Mouse (Mus musculus) subcutaneous adipose tissue, adult 2 months (tissue): ENCODE results near the gene Klhl33. TPM values are rescaled to one million over a fixed set of nuclear protein-coding genes. Genes with fewer than 3 reads are reported as not detected.

Source experiments
- polyA plus RNA-seq: library from polyadenylated mRNA; depleted of rRNA; stranded (reverse); fragments of >200 nt; gene quantifications from 2 replicates; pipeline ENCODE4 v1.2.3, GENCODE M21; 2012; ENCODE audit warnings: low replicate concordance; rRNA removed

Gene Klhl33
- polyA plus RNA-seq = 1.4 and 5.6 TPM in 2 replicates

DNA sequence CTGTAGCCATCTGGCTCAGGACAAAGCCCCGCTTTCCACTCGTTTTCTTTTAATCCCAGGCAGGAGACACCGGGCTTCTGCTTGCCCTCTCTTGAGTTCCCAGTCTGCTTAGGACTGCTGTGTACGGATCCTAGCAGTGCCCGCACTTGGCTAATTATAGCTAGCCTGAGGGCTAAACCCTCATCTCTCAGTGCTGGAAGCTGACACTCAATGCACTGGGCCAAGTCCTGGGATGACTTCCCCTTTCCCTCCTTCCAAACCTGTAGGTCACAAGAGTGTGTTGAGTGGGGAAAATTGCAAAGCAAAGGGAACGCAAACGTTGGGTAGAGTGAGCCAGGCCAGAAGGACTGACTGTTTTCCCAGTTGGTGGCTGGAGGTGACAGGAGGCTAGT lies at the start of gene Klhl33:
Klhl33 (minus strand) TSS at position 134 of the 392 bp plus-strand sequence.

DNA sequence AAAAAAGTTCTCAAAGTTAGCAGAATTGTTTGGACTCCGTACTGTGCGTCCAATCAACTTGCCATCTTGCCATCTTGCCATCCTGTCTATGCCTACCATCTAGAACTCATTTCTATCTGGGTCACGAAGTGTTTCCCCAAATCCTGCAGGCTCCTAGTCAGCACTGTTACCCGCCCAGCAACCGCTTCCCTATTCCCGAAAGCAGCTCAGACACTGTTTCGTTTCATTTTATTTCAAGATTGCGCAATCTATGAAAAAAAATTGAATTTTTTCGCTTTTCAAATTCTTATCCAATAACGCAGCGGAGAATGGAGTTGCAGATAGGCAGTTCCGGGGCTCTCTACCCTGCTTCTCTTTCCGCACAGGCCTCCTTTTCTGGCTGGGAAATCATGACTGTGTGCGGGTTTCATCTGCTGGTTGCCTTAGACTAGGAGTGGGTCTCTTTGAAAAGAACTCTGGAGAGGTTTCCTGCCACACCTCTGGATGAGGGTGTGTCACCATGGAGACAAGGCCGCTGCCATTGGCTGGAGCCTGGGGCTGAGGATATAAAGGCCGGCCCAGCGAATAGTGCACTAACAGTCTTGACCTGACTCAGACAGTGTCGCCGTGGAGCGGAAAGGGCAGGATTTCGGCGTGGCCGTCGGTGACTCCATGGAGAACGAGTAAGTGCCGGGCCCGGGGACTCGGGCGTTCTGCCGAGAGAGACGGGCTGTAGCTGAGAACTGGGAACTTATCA lies 46.8 kb upstream of the Klhl33 start, which contains the start of gene Gm49342:
Gm49342 (plus strand) TSS at position 586 of the 736 bp plus-strand sequence.

DNA sequence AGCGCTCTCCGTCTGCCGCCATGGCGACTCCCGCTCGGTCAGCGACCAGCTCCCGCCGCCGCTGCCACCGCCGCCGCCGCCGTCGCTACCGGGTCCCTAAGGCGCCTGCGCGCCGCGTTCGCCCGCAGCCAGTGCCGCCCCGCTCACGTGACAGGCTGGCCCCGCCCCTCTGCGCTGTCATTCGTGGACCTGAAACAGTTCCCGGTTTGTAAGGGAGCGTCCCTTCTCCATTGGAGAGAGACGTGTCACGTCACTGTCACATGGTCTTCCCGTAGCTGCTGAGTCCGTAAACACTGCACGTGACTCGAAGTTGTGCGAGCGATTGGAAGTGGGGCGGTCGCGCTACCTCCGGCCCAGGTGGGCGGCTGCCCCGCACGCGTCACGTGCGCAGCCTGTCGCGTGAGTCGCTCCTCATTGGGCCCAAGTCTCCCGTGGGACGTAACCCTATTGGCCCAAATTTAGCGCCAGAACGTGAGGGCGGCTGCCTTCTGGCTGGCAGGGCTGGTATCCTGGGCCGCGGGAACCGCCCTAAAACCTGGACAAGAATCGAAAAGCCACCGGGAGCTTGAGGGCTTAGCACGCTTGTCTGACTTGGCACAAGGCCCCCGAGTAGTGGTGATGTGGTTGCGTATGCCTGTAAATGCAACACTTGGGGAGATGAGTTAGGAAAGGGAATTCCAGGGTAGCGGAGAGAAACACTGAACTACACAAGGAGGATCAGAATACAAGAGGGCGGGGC lies 33.6 kb upstream of the Klhl33 start, which contains the start of the genes Pip4p1 and Pnp:
Pip4p1 (minus strand) TSS at position 103 of the 739 bp plus-strand sequence.
Pnp (plus strand) TSS at position 329 of the 739 bp plus-strand sequence.

DNA sequence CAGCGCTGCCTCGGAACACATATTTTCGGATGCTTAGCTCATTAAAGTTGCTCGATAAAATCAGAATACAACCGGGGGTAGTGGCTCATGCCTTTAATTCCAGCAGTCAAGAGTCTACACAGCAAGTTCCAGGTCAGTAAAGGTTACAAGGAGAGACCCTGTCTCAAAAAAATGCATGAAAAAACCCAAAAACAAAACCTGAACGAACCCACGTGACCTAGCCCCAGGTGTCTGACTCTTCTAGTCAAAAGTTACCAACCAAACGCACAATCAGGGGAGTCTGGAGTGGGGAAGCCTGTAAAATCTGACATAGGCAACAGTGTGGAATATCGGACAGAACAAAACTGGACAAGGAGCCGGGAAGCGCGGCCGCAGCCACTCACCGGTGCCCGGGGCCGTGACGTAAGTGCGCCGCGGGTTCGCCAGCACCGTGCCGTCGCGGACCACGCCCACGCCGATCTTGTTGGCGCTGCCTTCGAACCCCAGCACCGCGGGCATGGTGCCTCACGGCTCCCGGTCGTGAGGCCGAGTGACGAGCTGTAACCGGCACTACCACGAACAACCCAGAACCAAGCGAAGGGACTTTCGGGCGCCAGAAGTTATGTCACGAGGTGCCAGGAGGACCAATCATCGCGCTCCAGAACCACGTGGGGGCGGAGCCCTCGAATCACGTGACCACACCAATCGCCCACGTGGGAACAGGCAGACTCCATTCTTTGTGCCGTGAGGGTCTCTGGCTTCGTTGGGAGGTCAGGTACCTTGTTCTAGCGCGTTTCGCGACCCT lies 27.2 kb upstream of the Klhl33 start, which contains the start of the genes Osgep and Apex1:
Osgep (minus strand) TSS at position 613 of the 784 bp plus-strand sequence.
Apex1 (plus strand) TSS at position 688 of the 784 bp plus-strand sequence.

DNA sequence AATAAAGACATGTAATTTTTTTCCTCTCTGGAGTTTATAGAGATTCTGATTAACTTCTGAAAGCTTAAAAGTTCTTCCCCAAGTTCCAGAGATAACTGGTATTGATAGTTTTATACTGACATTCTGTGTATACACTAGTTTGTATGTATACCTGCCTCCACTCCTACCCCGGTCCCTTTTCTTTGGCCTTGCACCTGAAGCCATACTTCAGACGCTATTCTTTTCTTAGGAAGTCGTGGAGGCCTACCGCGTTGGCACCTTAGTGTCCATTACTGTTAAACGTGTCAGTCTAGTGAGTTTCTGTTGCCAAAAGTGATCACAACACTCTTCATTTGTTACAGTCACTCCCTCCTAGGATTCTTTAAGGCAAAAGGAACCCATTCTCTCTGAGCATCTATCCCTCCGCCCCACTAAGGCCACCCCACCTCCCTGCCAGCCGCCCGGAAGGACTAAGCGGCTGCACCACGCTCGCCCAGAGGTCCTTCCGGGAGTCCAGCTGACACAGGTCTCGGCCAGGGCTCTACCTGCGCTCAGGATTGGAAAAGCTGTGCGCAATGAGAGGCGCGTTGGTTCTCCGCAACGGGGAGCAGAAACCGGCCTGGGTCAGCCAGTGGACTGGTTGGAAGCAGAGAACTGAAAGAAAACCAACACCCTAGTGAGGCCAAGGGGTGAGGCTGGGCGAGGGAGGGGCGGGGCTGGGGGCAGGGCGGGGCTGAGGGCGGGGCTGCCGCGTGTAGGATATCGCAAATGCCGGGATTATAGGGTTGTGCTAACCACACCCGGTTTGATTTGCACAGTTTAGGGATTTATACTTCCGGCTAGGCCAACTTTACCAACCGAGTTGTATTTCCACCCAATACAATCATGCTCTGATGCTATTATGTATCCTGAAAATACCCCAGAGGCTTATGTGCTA lies 27.2 kb downstream of the Klhl33 start, which contains the start of gene Tep1:
Tep1 (minus strand) TSS at position 672 of the 916 bp plus-strand sequence.

Other genes with a start within 250 kb of the Klhl33 start
- not detected in 2 replicates for gene Olfr747, start 204.3 kb downstream of the Klhl33 start, polyA plus RNA-seq
- not detected in 2 replicates for gene Olfr748, start 190.1 kb downstream of the Klhl33 start, polyA plus RNA-seq
- gene Olfr749, start 152.4 kb downstream of the Klhl33 start, polyA plus RNA-seq = not detected in 2 replicates
- gene Ttc5, start 112.0 kb downstream of the Klhl33 start, polyA plus RNA-seq = 26.7 and 39.9 TPM in 2 replicates
- not detected in 2 replicates for gene Ccnb1ip1, start 89.8 kb downstream of the Klhl33 start, polyA plus RNA-seq
- 17.6 and 22.6 TPM in 2 replicates for gene Parp2, start 89.7 kb downstream of the Klhl33 start, polyA plus RNA-seq
- gene Tep1, start 26.9 kb downstream of the Klhl33 start, polyA plus RNA-seq = 42.1 and 45.4 TPM in 2 replicates
- gene Osgep, start 27.4 kb upstream of the Klhl33 start, polyA plus RNA-seq = 96.7 and 170 TPM in 2 replicates
- gene Apex1, start 27.5 kb upstream of the Klhl33 start, polyA plus RNA-seq = 50.6 and 81.1 TPM in 2 replicates
- gene Pip4p1, start 33.3 kb upstream of the Klhl33 start, polyA plus RNA-seq = 98.7 and 110 TPM in 2 replicates
- 65.9 and 76.6 TPM in 2 replicates for gene Pnp, start 33.6 kb upstream of the Klhl33 start, polyA plus RNA-seq
- gene Gm49342, start 47.0 kb upstream of the Klhl33 start, polyA plus RNA-seq = 54.4 and 76.0 TPM in 2 replicates
- 2.7 and 4.3 TPM in 2 replicates for gene Pnp2, start 58.5 kb upstream of the Klhl33 start, polyA plus RNA-seq
- 0.47 and 0.87 TPM in 2 replicates for gene Rnase10, start 110.2 kb upstream of the Klhl33 start, polyA plus RNA-seq
- gene Rnase9, start 144.4 kb upstream of the Klhl33 start, polyA plus RNA-seq = 0.10 and 0.30 TPM in 2 replicates
- not detected in 2 replicates for gene Rnase11, start 152.7 kb upstream of the Klhl33 start, polyA plus RNA-seq
- gene Rnase12, start 160.2 kb upstream of the Klhl33 start, polyA plus RNA-seq = 0.72 TPM in 1 of 2 replicates, not detected in the other
- gene Olfr750, start 176.9 kb upstream of the Klhl33 start, polyA plus RNA-seq = not detected in 2 replicates
- gene Rnase4, start 193.6 kb upstream of the Klhl33 start, polyA plus RNA-seq = 351 and 371 TPM in 2 replicates
- 28.9 and 32.3 TPM in 2 replicates for gene Ang, start 193.6 kb upstream of the Klhl33 start, polyA plus RNA-seq
- not detected in 2 replicates for gene Eddm3b, start 216.9 kb upstream of the Klhl33 start, polyA plus RNA-seq
- 8.0 and 12.6 TPM in 2 replicates for gene Rnase6, start 226.4 kb upstream of the Klhl33 start, polyA plus RNA-seq
- 0.24 and 3.5 TPM in 2 replicates for gene Rnase1, start 249.3 kb upstream of the Klhl33 start, polyA plus RNA-seq